Mouse (Mus musculus) embryonic facial prominence, embryonic 12.5 days (tissue): ENCODE data around the gene Aplp2. TPM values are rescaled to one million over a fixed set of nuclear protein-coding genes. Genes with fewer than 3 reads are reported as not detected.

Experiments
- ATAC-seq: fragments of 200-750 bp; cut with Nextera tagmentation; 2 replicates; pipeline ENCODE4 v1.8.0; 2017; ENCODE audit not compliant: insufficient number of reproducible peaks, insufficient read depth, low FRiP score, low TSS enrichment
- H3K27ac ChIP-seq: fragments of 300-500 bp; sonication (generic); 2 replicates; pipeline ENCODE4 v1.5.1; 2016; ENCODE audit warnings: mild to moderate bottlenecking
- H3K27me3 ChIP-seq: fragments of 300-500 bp; sonication (generic); 2 replicates; pipeline ENCODE4 v1.6.1; 2016; ENCODE audit warnings: mild to moderate bottlenecking, moderate library complexity
- H3K36me3 ChIP-seq: fragments of 300-500 bp; sonication (generic); 2 replicates; pipeline ENCODE4 v1.6.1; 2016; ENCODE audit warnings: mild to moderate bottlenecking
- H3K4me1 ChIP-seq: fragments of 300-500 bp; sonication (generic); 2 replicates; pipeline ENCODE4 v1.6.1; 2016
- H3K4me2 ChIP-seq: fragments of 300-500 bp; sonication (generic); replicated peaks from 2 replicates; pipeline ENCODE4 v1.6.1; 2016; ENCODE audit warnings: mild to moderate bottlenecking, moderate library complexity
- H3K4me3 ChIP-seq: fragments of 300-500 bp; sonication (generic); 2 replicates; pipeline ENCODE4 v1.5.1; 2016; ENCODE audit warnings: mild to moderate bottlenecking
- H3K9ac ChIP-seq: fragments of 300-500 bp; sonication (generic); 2 replicates; pipeline ENCODE4 v1.6.1; 2016; ENCODE audit warnings: mild to moderate bottlenecking, moderate library complexity
- H3K9me3 ChIP-seq: fragments of 300-500 bp; sonication (generic); 2 replicates; pipeline ENCODE4 v1.6.1; 2016; ENCODE audit warnings: mild to moderate bottlenecking, moderate library complexity
- WGBS: fragments of 180-500 bp; shearing (Covaris S2); methylation state at CpG from one replicate; pipeline ENCODE4 v1.1.7; 2016; 5-methylcytosine and 5-hydroxymethylcytosine counted together
- polyA plus RNA-seq: library from polyadenylated mRNA; unstranded; fragments of >200 nt; fragmentation: Nextera tagmentation; extraction: Ambion mirVana; gene quantifications from 2 replicates; pipeline ENCODE4 v1.2.1, GENCODE M21; 2016

The Aplp2 gene
- polyA plus RNA-seq, 1 experiment from 2014 or later = 202 TPM

DNA sequence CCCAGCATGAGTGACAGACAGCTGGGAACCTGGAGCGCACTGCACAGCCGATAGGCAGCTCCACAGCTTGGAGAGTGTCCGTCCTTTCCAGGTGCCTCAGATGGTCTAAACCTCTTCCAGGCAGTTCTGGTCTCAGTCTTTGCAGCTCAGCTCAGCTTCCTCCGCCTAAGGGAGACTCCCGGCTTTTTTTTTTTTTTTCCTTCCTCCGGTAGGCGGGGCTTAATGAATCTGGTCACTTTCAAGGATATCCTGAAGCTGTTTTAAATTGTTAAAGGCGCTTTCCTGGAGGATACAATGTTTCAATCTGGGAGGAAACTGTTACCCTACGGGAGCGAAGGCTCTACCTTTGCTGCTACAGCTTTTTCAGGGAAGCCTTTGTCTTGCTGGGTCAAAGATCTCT is 9.6 kb upstream of the Aplp2 start:
- Histone ChIP-seq H3K36me3 (no peaks in the 10 kb centered on the region), H3K27me3 (no peaks in the 10 kb centered on the region), H3K27ac (0 out of 2 replicates have a peak overlapping the region, but pooled peaks have one; percentile 13), H3K4me1 (0 out of 2 replicates have a peak, but pooled peaks cover 2% of the 10 kb centered on the region), H3K9ac (no peak overlapping the region), H3K4me2 (0 out of 2 replicates have a peak overlapping the region, but pooled peaks have one; percentile 6), H3K4me3 (no peak overlapping the region), H3K9me3 (no peaks in the 10 kb centered on the region)
- ATAC-seq = peak; percentile 56; the same call in 1 of the 2 replicates
- WGBS = 21% methylated on average over 10 of the region's 10 CpGs

DNA sequence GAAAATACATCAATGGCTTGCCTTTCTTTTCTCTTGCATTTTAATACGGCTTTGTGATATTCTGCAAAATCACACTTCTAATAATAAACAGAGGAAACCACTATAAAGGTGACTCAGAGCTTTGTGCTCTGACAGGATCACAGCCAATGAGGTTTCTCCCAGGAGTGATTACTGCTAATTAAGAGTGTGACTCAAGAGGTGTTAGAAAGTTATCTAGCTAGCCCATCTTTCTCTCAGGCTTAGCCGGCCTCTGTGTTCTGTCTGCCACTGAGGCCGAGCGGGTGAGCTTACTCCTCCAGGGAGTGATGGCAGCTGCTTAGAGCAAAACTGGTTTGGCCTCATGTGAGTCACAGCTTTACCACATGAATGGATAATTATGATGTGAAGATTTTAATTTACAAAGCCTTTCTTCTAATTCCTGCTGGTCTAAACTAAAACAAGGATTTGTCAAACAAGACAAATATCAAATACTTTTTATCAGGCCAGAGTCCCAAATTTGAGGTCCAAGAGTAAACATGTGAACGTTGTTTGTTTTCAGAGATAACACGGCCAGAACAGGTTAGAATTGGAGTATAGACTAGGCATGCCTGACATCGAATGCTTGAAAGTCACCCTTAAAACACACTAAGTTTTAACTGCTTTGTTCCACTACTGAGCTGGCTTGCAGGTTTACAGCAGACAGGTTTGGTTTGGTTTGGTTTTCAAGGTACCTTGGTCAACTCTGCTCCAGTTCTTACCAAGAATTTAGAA is 6.2 kb upstream of the Aplp2 start:
- Histone ChIP-seq H3K27ac (no peak overlapping the region), H3K4me2 (no peak overlapping the region), H3K36me3 (no peaks in the 10 kb centered on the region), H3K4me1 (peaks cover 4% of the 10 kb centered on the region; the same call in 1 of the 2 replicates), H3K9me3 (no peaks in the 10 kb centered on the region), H3K4me3 (no peak overlapping the region), H3K27me3 (no peaks in the 10 kb centered on the region), H3K9ac (no peak overlapping the region)
- no peak for ATAC-seq
- 58% methylated on average over 7 of the region's 7 CpGs for WGBS

DNA sequence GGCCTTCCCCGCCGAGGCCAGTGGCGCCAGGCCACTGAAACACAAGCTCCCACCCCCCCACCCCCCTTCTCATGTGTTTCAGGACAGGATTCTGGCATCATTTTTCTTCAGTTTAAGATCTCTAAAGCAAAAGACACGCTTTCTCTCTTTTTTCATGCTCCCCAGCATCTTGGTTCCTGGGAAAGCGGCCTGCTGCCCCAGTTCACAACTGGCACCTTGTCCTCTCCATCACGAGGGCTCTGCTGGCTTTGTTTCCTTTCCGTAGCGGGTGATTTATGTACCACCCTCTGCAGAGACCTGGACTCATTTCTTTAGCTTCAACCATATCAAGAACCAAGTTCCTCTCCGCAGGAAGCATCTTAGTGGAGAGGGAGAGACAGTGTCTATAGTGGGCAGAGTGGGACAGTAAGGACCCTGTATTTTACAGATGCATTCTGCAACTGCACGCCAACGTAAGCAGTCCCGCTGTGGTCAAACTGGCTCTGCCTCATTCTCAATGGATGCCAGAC is 939 bp upstream of the Aplp2 start:
- Histone ChIP-seq H3K9me3 (no peaks in the 10 kb centered on the region), H3K9ac (peak overlapping the region; percentile 66), H3K36me3 (no peaks in the 10 kb centered on the region), H3K4me3 (peak overlapping the region; percentile 97), H3K4me2 (peak overlapping the region; percentile 85), H3K27me3 (no peaks in the 10 kb centered on the region), H3K27ac (peak overlapping the region; percentile 94), H3K4me1 (peaks cover 13% of the 10 kb centered on the region; the same call in 1 of the 2 replicates)
- 22% methylated on average over 12 of the region's 12 CpGs for WGBS
- no peak for ATAC-seq

DNA sequence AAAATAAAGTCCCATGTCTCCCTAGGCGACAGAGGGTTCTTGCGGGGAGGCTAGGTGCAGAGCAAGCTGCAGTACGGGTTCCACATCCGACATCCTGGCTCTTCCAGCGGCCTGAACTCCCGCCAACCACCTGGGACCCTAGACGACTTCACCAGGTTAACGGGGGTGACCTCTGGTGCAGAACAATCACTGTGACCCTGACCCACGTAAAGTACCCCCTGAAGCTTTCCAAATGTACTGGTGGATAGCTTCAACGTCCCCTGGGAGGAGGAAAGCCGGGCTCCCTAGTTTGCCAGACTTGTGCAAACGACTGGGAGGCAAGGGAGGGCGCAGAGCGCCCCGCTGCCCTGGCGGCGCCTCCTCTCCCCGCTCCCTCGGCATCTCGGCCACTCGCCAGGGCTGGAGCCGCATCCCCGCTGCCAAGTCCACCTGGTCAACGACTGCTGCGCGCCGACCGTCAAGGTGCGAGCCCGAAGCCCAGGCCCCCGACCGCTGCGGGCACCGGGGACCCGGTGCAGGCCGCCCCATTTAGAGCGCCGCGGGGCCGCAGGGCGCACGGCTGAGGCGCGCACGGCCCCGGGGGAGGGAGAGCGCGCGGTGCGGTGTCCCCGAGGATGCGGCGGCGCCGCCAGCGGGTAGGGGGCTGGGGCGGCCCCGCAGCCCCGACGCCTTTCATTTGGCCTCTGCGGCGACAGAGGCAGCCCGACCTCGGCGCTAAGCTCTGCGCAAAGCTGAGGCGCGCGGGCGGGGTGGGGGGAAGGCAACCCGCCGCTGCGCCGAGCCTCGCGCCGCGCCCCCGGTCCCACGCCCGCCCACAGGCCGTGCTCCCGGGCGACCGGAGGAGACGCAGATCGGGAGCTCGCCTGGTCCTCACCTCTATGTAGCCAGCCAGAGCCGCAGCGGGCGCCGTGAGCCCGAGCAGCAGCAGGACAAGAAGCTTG is 596 bp downstream of the Aplp2 start:
- Histone ChIP-seq H3K9ac (peak overlapping the region; percentile 93), H3K27ac (peak overlapping the region; percentile 93), H3K9me3 (no peaks in the 10 kb centered on the region), H3K4me1 (peaks cover 17% of the 10 kb centered on the region; the same call in 1 of the 2 replicates), H3K4me3 (peak overlapping the region; percentile 97), H3K36me3 (no peaks in the 10 kb centered on the region), H3K4me2 (peak overlapping the region; percentile 85), H3K27me3 (no peaks in the 10 kb centered on the region)
- ATAC-seq = peak; percentile 43
- WGBS = under 1% methylated on average over 64 of the region's 93 CpGs

DNA sequence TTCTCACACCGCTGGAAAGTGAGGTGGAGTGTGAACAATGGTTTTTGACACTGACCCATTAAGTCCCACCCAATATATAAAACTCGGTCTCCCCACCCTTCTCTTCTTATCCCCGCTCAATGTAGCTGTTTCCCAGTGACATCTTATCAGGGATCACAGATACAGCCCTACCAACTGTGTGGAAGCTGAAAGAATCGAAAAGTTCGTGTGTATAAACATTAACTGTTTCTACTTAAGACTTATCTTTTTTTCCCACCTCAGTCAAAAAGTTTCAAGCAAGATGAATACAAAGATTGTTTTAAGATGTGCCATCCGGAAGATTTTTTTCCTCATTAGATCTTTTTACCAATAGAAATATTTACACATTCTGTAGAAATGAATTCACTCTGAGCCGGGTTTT is 1.5 kb downstream of the Aplp2 start:
- 29% methylated on average over 7 of the region's 7 CpGs for WGBS
- peak overlapping the region; percentile 97 for H3K4me3 ChIP-seq
- ATAC-seq = no peak
- H3K9ac ChIP-seq = no peak overlapping the region
- peak overlapping the region; percentile 85 for H3K4me2 ChIP-seq
- H3K9me3 ChIP-seq = no peaks in the 10 kb centered on the region
- H3K27ac ChIP-seq = no peak overlapping the region
- no peaks in the 10 kb centered on the region for H3K36me3 ChIP-seq
- peaks cover 20% of the 10 kb centered on the region; the same call in 1 of the 2 replicates for H3K4me1 ChIP-seq
- H3K27me3 ChIP-seq = no peaks in the 10 kb centered on the region

DNA sequence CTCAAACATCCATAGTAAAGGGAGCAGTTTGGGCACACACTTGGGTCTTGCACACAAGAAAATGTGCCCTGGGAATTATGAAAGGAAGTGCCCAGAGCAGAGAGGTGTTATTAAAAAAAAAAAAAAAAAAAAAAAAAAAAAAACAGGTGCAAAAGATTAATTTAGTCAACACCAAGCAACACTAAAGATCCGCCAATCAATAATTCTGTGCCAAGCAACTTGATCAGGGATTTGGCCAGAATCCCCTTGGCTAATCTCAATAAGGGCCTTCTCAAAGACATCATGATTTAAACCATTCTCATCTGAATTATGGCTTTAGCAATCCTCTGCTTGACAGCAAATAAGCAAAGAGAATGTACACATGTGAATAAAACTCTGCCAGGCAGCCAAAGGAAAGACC is 2.1 kb downstream of the Aplp2 start:
- no peak overlapping the region for H3K9ac ChIP-seq
- WGBS = 83% methylated on average over 1 of the region's 1 CpGs
- no peak overlapping the region for H3K27ac ChIP-seq
- no peak for ATAC-seq
- no peaks in the 10 kb centered on the region for H3K9me3 ChIP-seq
- peaks cover 23% of the 10 kb centered on the region; the same call in 1 of the 2 replicates for H3K4me1 ChIP-seq
- H3K36me3 ChIP-seq = no peaks in the 10 kb centered on the region
- no peak overlapping the region; the same call in 1 of the 2 replicates for H3K4me2 ChIP-seq
- no peak overlapping the region for H3K4me3 ChIP-seq
- H3K27me3 ChIP-seq = no peaks in the 10 kb centered on the region

DNA sequence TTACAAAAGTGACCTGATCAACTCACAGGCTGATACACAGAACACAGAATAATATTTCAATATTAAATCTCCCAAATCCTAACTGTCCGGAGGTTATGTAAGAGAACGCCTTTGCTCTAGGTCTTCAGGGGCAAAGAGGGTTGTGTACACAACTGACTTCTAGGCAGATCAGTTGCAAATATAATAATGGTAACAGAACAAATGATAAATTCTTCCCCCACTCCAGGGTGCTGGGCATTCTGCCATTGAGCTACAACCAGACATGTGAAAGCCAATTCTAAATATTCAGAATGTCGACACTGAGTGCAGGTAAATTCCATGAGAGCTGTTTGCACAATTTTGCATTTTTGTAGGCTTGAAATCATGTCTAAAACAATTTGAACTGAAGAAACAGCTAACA is 3.9 kb downstream of the Aplp2 start:
- peaks cover 21% of the 10 kb centered on the region; the same call in 1 of the 2 replicates for H3K4me1 ChIP-seq
- WGBS = 69% methylated on average over 3 of the region's 3 CpGs
- H3K27ac ChIP-seq = no peak overlapping the region
- no peak overlapping the region for H3K4me2 ChIP-seq
- no peaks in the 10 kb centered on the region for H3K9me3 ChIP-seq
- ATAC-seq = no peak
- no peaks in the 10 kb centered on the region for H3K27me3 ChIP-seq
- no peak overlapping the region for H3K9ac ChIP-seq
- no peak overlapping the region for H3K4me3 ChIP-seq
- no peaks in the 10 kb centered on the region for H3K36me3 ChIP-seq

DNA sequence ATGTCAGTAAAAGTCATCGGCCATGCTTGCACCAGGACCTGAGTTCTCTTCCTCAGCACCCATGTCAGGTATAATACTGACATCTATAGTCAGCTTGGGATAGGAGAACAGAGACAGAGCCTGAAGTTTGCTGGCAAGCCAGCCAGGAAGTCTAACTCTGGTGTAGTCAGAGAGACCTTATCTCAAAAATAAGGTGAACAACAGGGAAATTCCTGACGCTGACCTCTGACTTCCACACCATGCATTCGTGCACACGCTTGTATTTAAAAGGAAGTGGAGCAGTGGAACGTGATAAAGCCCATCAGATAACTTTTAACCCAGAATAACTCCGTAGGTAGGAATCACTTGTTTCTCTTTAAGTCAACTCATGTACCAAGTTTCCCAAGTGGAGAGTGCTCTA is 6.9 kb downstream of the Aplp2 start:
- ATAC-seq = no peak
- Histone ChIP-seq H3K4me3 (no peak overlapping the region), H3K9ac (no peak overlapping the region), H3K4me2 (no peak overlapping the region), H3K9me3 (no peaks in the 10 kb centered on the region), H3K27me3 (no peaks in the 10 kb centered on the region), H3K4me1 (peaks cover 13% of the 10 kb centered on the region; the same call in 1 of the 2 replicates), H3K36me3 (no peaks in the 10 kb centered on the region), H3K27ac (no peak overlapping the region)
- WGBS = 64% methylated on average over 6 of the region's 6 CpGs

DNA sequence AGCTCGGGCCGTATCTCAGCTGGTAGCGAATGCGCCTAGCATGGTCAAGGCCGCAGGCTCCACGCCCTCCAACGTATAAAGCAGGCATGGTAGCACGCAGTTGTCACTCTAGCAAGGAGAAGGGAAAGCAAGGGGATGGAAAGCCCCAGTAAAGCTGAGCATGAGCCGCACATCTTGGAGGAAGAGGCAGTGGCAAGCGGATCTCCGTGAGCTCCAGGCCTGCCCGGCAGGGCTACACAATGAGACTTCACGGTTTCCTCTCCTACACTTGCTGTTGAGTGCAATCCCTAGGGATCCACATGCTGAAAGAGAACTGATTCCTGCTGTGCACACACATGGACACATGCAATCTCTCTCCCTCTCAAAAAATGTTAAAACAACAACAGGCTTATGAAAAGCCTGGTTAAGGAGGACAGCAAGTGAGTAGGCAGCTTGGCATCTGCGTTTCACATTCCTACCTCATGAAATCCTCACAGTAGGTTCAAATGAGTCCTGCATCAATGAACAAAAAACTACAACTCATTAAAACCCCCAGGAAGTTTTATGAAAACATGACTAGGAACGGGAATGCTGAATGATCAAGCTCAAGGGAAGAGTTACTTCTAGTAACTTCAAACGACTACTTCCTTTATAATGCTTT is 7.9 kb downstream of the Aplp2 start:
- H3K4me2 ChIP-seq = no peak overlapping the region
- H3K27ac ChIP-seq = no peak overlapping the region
- H3K36me3 ChIP-seq = no peaks in the 10 kb centered on the region
- H3K9ac ChIP-seq = no peak overlapping the region
- H3K4me3 ChIP-seq = no peak overlapping the region
- H3K4me1 ChIP-seq = peaks cover 10% of the 10 kb centered on the region; the same call in 1 of the 2 replicates
- no peak for ATAC-seq
- 80% methylated on average over 16 of the region's 16 CpGs for WGBS
- H3K27me3 ChIP-seq = no peaks in the 10 kb centered on the region
- no peaks in the 10 kb centered on the region for H3K9me3 ChIP-seq

DNA sequence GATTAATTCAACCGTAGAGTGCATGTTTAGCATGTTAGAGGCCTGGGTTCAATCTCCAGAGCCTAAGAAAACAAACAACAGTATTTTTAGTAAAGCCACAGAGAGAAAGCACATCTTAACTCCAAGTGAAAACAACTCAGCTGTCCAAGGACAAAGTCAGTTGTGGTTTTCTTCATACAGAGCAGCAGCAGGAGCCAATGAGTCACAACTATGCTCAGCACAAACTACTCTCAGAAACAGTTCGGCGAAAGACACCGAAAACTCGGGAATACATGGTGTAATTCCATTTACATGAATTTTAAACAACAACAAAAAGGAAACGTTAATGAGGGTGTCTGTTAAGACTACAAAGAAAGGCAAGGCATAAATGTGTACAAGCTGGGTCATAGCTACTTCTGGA is 8.5 kb downstream of the Aplp2 start:
- H3K4me3 ChIP-seq = no peak overlapping the region
- no peak overlapping the region for H3K9ac ChIP-seq
- no peak for ATAC-seq
- H3K4me2 ChIP-seq = no peak overlapping the region
- H3K4me1 ChIP-seq = peaks cover 10% of the 10 kb centered on the region; the same call in 1 of the 2 replicates
- no peaks in the 10 kb centered on the region for H3K27me3 ChIP-seq
- H3K9me3 ChIP-seq = no peaks in the 10 kb centered on the region
- no peaks in the 10 kb centered on the region for H3K36me3 ChIP-seq
- 88% methylated on average over 6 of the region's 6 CpGs for WGBS
- no peak overlapping the region for H3K27ac ChIP-seq

DNA sequence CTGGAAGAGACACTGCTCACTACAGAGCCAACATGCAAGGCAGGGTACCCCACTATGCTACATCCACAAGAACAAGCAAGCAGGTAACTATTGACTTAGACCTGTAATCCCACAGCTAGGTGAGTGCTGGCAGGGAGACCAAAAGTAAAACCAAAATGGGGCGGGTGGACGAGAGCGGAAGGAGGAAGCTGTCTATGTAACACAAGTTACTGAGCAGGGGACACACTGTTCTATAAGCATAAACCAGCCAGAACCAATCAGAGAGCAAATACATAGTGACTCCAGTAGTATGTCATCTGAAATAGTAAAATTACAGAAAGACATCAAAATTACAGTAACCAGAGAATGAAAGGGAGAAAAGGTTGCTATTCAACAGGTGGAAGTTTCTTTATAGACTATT is 13.0 kb downstream of the Aplp2 start:
- Histone ChIP-seq H3K9ac (no peak overlapping the region), H3K27ac (no peak overlapping the region), H3K27me3 (no peaks in the 10 kb centered on the region), H3K4me3 (no peak overlapping the region), H3K4me2 (no peak overlapping the region), H3K36me3 (no peaks in the 10 kb centered on the region), H3K4me1 (no peaks in the 10 kb centered on the region), H3K9me3 (no peaks in the 10 kb centered on the region)
- ATAC-seq = no peak
- 94% methylated on average over 3 of the region's 3 CpGs for WGBS
